Mouse (Mus musculus) kidney, postnatal 0 days (tissue): ENCODE measurements at regions not wholly inside any gene's neighbourhood (a gene's known extent, or its start where the extent isn't known, plus 50 kb on each side); places are given as distances from the start of the nearest gene placed in this dataset.

Experiments
- ATAC-seq: fragments of 200-750 bp; cut with Nextera tagmentation; replicated peaks from 2 replicates; pipeline ENCODE4 v1.8.0; 2017; ENCODE audit warnings: low read depth, moderate number of reproducible peaks, moderate TSS enrichment, moderate library complexity; ENCODE audit not compliant: low FRiP score
- DNase-seq: peaks from one replicate; pipeline ENCODE4 v3.0.0-alpha.2; 2016; ENCODE audit warnings: low spot score
- H3K27ac ChIP-seq: fragments of 300-500 bp; sonication (generic); 2 replicates; pipeline ENCODE4 v1.5.1; 2014; ENCODE audit warnings: mild to moderate bottlenecking
- H3K27me3 ChIP-seq: fragments of 300-500 bp; sonication (generic); 2 replicates; pipeline ENCODE4 v1.6.1; 2014; ENCODE audit warnings: low read length, mixed read lengths; ENCODE audit not compliant: insufficient read depth
- H3K36me3 ChIP-seq: fragments of 300-500 bp; sonication (generic); 2 replicates; pipeline ENCODE4 v1.6.1; 2014; ENCODE audit warnings: low read length, mixed read lengths; ENCODE audit not compliant: insufficient read depth
- H3K4me1 ChIP-seq: fragments of 300-500 bp; sonication (generic); replicated peaks from 2 replicates; pipeline ENCODE4 v1.6.1; 2014; ENCODE audit warnings: antibody characterized with exemption, low read length, mixed read lengths; ENCODE audit not compliant: insufficient read depth
- H3K4me2 ChIP-seq: fragments of 300-500 bp; sonication (generic); 2 replicates; pipeline ENCODE4 v1.6.1; 2014; ENCODE audit warnings: mild to moderate bottlenecking, low read length, moderate library complexity, mixed read lengths
- H3K4me3 ChIP-seq: fragments of 300-500 bp; sonication (generic); replicated peaks from 2 replicates; pipeline ENCODE4 v1.5.1; 2014; ENCODE audit warnings: low read depth, low read length
- H3K9ac ChIP-seq: fragments of 300-500 bp; sonication (generic); 2 replicates; pipeline ENCODE4 v1.6.1; 2014; ENCODE audit warnings: low read depth, low read length
- H3K9me3 ChIP-seq: fragments of 300-500 bp; sonication (generic); replicated peaks from 2 replicates; pipeline ENCODE4 v1.6.1; 2016; ENCODE audit warnings: low read length, inconsistent platforms, mixed read lengths
- CTCF ChIP-seq: IDR thresholded peaks from 2 replicates; pipeline ENCODE4 v1.5.1; 2016; ENCODE audit warnings: antibody characterized with exemption, low read depth, mild to moderate bottlenecking, moderate library complexity
- WGBS: fragments of 180-500 bp; shearing (Covaris S2); extraction: QIAGEN DNeasy Blood & Tissue Kit; methylation state at CpG from one replicate; pipeline ENCODE4 v1.1.7; 2014; 5-methylcytosine and 5-hydroxymethylcytosine counted together

GRCm38 (mm10) chr3:130936336-130936735 is 173.9 kb upstream of the Lef1 start:
- Histone ChIP-seq H3K27ac (no peak overlapping the region), H3K4me3 (no peak overlapping the region), H3K27me3 (no peaks in the 10 kb centered on the region), H3K9ac (no peak overlapping the region), H3K9me3 (no peaks in the 10 kb centered on the region), H3K36me3 (no peaks in the 10 kb centered on the region), H3K4me2 (no peak overlapping the region), H3K4me1 (no peaks in the 10 kb centered on the region)
- no peak for ATAC-seq
- WGBS: 46% methylated on average over 7 of the region's 7 CpGs
- DNase-seq: no peak
- TF ChIP-seq CTCF: no peak

- no peaks in the 10 kb centered on the region for H3K4me1 ChIP-seq
- no peaks in the 10 kb centered on the region for H3K9me3 ChIP-seq
- ATAC-seq (no peak), DNase-seq (no peak)
- H3K36me3 ChIP-seq: no peaks in the 10 kb centered on the region
- H3K9ac ChIP-seq: no peak overlapping the region
- TF ChIP-seq CTCF: no peak
- H3K4me3 ChIP-seq: no peak overlapping the region
- no peak overlapping the region for H3K27ac ChIP-seq
- WGBS: 44% methylated on average over 11 of the region's 11 CpGs
- no peak overlapping the region for H3K4me2 ChIP-seq
- H3K27me3 ChIP-seq: no peaks in the 10 kb centered on the region
These were observed 174.3 kb upstream of the Lef1 start for GRCm38 (mm10) chr3:130935926-130936315.

GRCm38 (mm10) chr3:130935302-130935925 is 174.9 kb upstream of the Lef1 start:
- Histone ChIP-seq H3K36me3 (no peaks in the 10 kb centered on the region), H3K9ac (no peak overlapping the region), H3K4me2 (no peak overlapping the region), H3K4me1 (no peaks in the 10 kb centered on the region), H3K9me3 (no peaks in the 10 kb centered on the region), H3K27me3 (no peaks in the 10 kb centered on the region), H3K4me3 (no peak overlapping the region), H3K27ac (no peak overlapping the region)
- WGBS: 47% methylated on average over 8 of the region's 8 CpGs
- no peak for TF ChIP-seq CTCF
- peak; percentile 15 for DNase-seq
- no peak; the same call in 1 of the 2 replicates for ATAC-seq

GRCm38 (mm10) chr3:130932723-130933122 is 177.5 kb upstream of the Lef1 start:
- ATAC-seq: no peak
- WGBS: 70% methylated on average over 6 of the region's 6 CpGs
- H3K27me3 ChIP-seq: no peaks in the 10 kb centered on the region
- H3K9ac ChIP-seq: no peak overlapping the region
- H3K4me3 ChIP-seq: no peak overlapping the region
- H3K36me3 ChIP-seq: no peaks in the 10 kb centered on the region
- no peak overlapping the region for H3K27ac ChIP-seq
- no peak overlapping the region for H3K4me2 ChIP-seq
- H3K4me1 ChIP-seq: no peaks in the 10 kb centered on the region
- no peak for TF ChIP-seq CTCF
- H3K9me3 ChIP-seq: no peaks in the 10 kb centered on the region
- DNase-seq: no peak

- no peak overlapping the region for H3K9ac ChIP-seq
- ATAC-seq (no peak), DNase-seq (no peak)
- no peaks in the 10 kb centered on the region for H3K9me3 ChIP-seq
- H3K27ac ChIP-seq: no peak overlapping the region
- H3K27me3 ChIP-seq: no peaks in the 10 kb centered on the region
- H3K4me1 ChIP-seq: no peaks in the 10 kb centered on the region
- no peaks in the 10 kb centered on the region for H3K36me3 ChIP-seq
- H3K4me3 ChIP-seq: no peak overlapping the region
- 83% methylated on average over 5 of the region's 5 CpGs for WGBS
- H3K4me2 ChIP-seq: no peak overlapping the region
- no peak for TF ChIP-seq CTCF
These were observed 178.0 kb upstream of the Lef1 start for GRCm38 (mm10) chr3:130932226-130932625.

- Histone ChIP-seq H3K9me3 (no peaks in the 10 kb centered on the region), H3K4me2 (no peak overlapping the region), H3K9ac (no peak overlapping the region), H3K27ac (no peak overlapping the region), H3K4me3 (no peak overlapping the region), H3K36me3 (no peaks in the 10 kb centered on the region), H3K4me1 (0 out of 2 replicates have a peak, but pooled peaks cover 10% of the 10 kb centered on the region), H3K27me3 (peaks cover 8% of the 10 kb centered on the region; the same call in 1 of the 2 replicates)
- no peak for TF ChIP-seq CTCF
- ATAC-seq: no peak
- DNase-seq: no peak
- 64% methylated on average over 5 of the region's 5 CpGs for WGBS
These were observed 185.3 kb upstream of the Lef1 start for GRCm38 (mm10) chr3:130925000-130925399.

GRCm38 (mm10) chr3:130923615-130923958 is 186.7 kb upstream of the Lef1 start:
- H3K9ac ChIP-seq: 0 out of 2 replicates have a peak overlapping the region, but pooled peaks have one; percentile 8
- DNase-seq (no peak), ATAC-seq (no peak)
- 0 out of 2 replicates have a peak, but pooled peaks cover 10% of the 10 kb centered on the region for H3K4me1 ChIP-seq
- WGBS: 25% methylated on average over 8 of the region's 8 CpGs
- no peak for TF ChIP-seq CTCF
- H3K27ac ChIP-seq: no peak overlapping the region
- H3K4me2 ChIP-seq: peak overlapping the region; percentile 47; the same call in 1 of the 2 replicates
- no peaks in the 10 kb centered on the region for H3K36me3 ChIP-seq
- H3K4me3 ChIP-seq: peak overlapping the region; percentile 16
- no peaks in the 10 kb centered on the region for H3K9me3 ChIP-seq
- peaks cover 8% of the 10 kb centered on the region; the same call in 1 of the 2 replicates for H3K27me3 ChIP-seq
